Mouse (Mus musculus) splenic B cell, adult 2 months (primary cell): ENCODE measurements around the gene Cabp7.
A peak's percentile ranks its signal among the peaks of the same experiment; 100 is the strongest.

Experiments
- DNase-seq: peaks from one replicate; pipeline ENCODE4 v3.0.0-alpha.2; 2011; ENCODE audit warnings: low read depth, low spot score
- H3K27me3 ChIP-seq: 2 replicates; pipeline ENCODE4 v1.6.1; 2012; ENCODE audit warnings: mild to moderate bottlenecking, low read length, moderate library complexity, mixed read lengths; ENCODE audit not compliant: control insufficient read depth, poor library complexity, insufficient read depth, severe bottlenecking
- H3K36me3 ChIP-seq: 2 replicates; pipeline ENCODE4 v1.6.1; 2012; ENCODE audit warnings: mild to moderate bottlenecking, low read length, moderate library complexity, mixed read lengths; ENCODE audit not compliant: control insufficient read depth, poor library complexity, insufficient read depth, severe bottlenecking

Cabp7 gene

DNA sequence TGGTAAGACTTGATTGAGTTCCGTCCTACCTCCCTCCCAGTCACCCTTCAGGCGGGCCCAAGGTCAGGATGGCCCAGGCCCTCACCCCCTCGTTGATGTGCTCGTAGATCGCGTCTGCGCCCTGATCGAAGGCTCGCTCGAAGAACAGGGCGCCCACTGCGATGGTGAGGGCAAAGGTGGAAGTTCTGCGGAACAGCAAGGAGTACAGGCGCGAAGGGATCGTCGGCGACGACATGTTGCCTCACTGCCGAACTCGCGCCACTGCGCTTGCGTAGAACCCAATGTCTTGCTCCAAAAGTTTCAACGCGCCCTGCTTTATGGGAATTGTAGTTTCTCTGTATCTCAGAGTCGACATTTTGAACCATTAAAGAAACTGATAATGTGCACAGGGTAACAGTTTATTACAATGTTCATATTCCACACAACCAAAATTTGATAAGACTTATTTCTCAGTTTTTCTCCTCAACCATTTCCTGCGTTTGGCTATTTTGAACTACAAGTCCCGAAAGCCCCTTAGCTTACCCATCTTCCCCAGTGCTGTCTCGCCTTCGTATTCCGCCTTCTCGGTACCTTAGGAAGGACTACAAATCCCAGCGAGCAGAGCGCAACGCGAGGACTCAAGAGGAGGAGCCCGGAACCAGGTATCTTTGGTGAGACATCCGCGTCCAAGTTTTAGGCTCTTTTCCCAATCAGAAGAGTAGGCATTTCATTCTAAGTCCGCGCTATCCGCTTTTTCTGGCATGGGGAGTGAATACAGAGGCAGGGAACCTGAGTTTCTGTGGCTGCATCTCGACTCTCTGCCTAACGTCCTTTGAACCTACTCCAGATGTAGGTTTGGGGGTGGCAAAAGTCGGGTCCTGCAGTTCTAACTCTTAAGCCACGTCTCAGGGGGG lies 42.3 kb downstream of the Cabp7 start, which contains the start of the genes Uqcr10 and Zmat5:
Uqcr10 (minus strand) TSS at position 271 of the 893 bp plus-strand sequence.
Zmat5 (plus strand) TSS at position 607 of the 893 bp plus-strand sequence.
- DNase-seq = peak; percentile 97
- Histone ChIP-seq H3K36me3 (no peaks in the 10 kb centered on the region), H3K27me3 (no peaks in the 10 kb centered on the region)

DNA sequence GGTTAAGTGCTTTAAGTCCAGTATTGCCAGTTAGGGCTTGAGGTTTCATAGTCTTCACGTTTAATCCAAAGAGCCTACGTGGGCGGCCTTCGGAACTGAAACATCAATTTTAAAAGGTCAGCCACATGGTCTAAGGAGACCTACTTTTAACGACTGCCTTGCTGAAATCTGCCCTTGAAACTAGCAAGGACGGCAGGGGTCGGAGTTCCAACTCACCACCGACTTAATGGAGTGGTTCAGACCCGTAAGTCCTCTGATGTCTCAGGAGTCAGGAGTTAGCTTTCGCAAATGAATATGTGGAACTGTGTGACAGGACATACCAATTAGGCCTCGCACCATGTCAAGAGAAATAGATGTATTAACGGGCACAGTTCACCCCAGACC lies 42.9 kb downstream of the Cabp7 start:
- no peak for DNase-seq
- H3K27me3 ChIP-seq = no peaks in the 10 kb centered on the region
- no peaks in the 10 kb centered on the region for H3K36me3 ChIP-seq

DNA sequence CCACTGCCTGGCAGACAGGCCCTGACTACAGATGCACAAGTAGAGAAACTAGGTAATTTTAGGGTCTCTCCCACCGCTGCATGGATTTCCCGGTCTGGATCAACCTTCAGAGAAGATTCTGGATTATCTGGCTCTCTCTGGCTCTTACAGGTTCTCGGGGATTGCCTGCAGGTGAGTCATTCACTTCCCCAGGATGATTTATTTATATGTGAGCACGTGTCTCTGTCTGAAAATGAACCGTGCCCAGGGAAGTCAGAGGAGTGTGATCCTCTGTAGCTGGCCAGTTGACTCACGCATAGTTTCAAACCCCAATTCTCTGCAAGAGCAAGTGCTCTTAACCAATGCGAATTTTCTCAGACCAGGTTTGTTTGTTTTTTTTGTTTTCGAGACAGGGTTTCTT lies 45.9 kb downstream of the Cabp7 start:
- no peaks in the 10 kb centered on the region for H3K36me3 ChIP-seq
- DNase-seq = no peak
- no peaks in the 10 kb centered on the region for H3K27me3 ChIP-seq

DNA sequence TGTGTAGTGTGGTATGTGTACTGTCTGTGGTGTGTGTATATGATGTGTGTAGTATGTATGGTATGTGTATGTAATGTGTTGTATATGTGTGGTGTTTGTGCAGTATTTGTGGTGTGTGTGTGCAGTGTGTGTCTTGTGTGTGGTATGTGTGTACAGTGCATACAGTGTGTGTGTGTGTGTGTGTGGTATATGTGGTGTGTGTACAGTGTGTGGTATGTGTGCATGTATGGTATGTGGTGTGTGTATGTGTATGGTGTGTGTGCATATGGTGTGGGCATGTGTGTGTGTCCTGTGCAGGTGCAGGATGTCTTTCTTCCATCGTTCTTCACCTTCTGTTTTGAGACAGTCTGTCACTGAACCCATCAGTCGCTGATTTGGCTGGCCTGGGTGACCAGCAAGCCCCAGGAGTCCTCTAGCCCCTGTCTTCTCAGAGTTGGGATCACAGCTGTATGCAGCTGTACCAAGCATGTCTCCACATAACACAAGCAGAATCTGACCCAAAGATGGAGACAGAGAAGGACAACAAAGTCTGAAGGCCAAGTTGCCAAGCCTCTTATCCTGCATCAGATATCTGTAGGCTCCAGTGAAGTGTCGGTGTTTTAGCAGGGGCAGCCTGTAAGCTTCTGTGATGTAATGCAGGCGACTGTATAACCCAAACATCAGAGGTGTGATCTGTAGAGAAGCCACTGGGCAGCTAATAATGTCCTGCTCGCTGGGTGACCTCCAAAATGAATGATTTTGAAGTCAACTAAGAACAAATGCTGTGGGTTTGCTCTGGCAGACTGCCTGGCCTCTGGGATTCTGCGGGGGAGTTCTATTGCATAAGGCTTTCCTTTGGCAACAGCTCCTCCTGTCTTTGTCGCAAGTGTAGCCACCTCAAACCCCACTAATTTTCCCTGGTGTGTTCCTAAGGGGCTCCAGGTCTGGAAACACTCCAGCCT lies 49.3 kb downstream of the Cabp7 start:
- H3K27me3 ChIP-seq = no peaks in the 10 kb centered on the region
- DNase-seq = no peak
- H3K36me3 ChIP-seq = no peaks in the 10 kb centered on the region

DNA sequence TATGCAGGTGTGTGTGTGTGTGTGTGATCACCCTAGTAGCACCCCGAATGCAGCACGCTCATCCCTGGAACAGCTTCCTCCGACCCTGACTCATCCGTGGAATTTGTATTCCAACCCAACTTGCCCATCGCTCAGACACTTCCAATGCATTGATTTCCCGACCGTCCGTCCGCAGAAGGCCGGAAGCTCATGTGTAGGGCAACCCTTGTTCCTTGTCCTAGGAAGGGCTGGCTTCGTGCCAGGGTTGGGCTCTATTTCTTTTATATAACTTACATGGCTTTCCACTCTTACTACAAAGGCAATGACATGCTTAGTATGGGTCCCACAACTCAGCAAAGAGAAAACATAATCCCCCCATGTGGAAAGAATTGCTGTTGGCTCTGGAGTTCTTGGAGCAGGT lies 54.4 kb downstream of the Cabp7 start:
- no peak for DNase-seq
- no peaks in the 10 kb centered on the region for H3K27me3 ChIP-seq
- no peaks in the 10 kb centered on the region for H3K36me3 ChIP-seq

DNA sequence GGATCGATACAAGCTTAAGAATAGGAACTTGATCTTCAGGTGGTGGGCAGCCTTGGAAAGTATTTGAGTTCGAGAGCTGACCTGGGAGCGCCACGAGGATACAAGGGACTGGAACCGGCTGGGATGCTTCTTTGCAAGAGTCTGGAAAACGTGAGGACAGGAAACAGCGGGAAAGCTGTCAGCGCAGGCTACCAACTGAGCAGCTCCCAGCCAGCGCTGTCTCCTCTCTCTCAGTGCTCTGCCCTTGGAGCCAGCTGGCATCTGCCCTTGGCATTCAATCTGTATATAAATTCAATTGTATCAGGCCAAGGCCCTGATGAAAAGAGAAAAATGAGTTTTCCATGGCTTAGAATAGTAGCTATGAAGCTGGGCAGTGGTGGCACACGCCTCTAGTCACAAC lies 55.4 kb downstream of the Cabp7 start:
- DNase-seq = no peak
- Histone ChIP-seq H3K27me3 (no peaks in the 10 kb centered on the region), H3K36me3 (no peaks in the 10 kb centered on the region)

DNA sequence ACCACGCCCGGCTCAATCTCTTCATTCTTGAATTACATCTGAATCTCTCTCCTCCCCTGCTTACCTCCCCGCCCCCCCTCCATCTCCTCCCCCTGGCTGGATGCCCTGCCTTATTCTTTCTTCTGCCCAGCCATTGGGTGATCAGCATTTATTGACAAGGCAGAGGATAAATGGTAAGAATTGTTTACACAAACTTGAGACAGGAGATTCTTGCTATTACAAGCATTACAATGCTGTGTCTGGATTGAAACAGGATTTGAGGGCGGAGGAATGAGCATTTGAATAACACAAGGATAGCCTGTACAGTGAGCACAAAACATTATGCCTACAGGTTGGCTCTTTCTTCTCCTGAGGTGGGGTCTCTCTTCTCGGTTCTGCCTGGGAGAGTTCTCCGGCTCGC lies 56.2 kb downstream of the Cabp7 start:
- Histone ChIP-seq H3K36me3 (no peaks in the 10 kb centered on the region), H3K27me3 (no peaks in the 10 kb centered on the region)
- DNase-seq = no peak

DNA sequence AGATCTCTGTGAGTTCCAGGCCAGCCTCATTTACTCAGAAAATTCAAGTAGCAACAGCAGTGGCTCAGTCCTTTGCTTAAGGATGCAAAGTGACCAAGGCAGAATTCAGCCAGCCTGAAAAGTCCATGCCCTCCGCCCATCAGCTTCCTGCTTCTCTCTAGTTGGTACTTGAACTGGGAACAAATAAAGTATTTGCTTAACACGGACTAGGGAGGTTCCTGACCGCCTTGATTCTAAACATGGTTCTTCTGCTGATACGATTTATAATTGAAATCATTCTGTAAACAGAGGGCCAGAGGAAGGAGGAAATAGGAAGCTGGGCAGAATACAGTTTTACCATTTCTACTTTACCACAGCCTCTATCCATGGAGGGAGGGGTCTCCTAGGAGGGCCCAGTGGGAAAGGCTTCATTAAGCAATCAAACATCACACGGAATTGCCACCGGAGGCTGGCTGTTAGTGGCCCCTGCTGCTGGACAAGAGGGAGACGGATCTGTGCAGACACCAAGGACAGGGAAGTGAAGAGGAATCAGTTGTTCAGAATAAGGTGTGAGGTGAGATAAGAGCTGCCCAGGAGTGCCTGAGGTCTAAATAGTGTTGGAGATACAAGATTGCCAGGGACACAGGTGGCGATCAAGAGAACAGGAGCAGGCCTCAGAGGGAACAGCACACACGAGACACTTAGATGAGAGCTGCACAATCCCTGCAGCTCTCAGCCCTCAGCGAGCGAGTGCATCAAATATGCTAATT lies 57.8 kb downstream of the Cabp7 start:
- Histone ChIP-seq H3K27me3 (no peaks in the 10 kb centered on the region), H3K36me3 (no peaks in the 10 kb centered on the region)
- no peak for DNase-seq

DNA sequence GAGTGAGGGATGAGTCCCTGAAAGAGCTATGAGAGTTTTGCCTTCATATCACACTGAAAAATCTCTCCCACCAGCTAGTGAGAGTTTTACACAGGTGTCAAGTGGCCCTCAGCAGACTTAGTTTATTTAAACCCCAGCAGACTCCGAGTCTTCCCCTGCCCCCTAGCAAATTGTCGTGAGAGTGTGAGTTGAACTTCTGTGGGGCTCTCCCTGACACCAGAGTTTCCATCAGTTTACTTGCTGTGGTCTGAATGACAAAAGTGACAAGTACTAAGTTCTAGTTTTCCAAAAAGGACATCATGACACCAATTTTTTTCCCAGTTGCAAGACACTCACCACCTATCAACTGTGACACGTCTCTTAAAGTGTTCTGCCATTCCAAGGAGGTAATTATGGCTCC lies 58.7 kb downstream of the Cabp7 start:
- peaks cover 2% of the 10 kb centered on the region; the same call in 1 of the 2 replicates for H3K36me3 ChIP-seq
- H3K27me3 ChIP-seq = no peaks in the 10 kb centered on the region
- DNase-seq = no peak

DNA sequence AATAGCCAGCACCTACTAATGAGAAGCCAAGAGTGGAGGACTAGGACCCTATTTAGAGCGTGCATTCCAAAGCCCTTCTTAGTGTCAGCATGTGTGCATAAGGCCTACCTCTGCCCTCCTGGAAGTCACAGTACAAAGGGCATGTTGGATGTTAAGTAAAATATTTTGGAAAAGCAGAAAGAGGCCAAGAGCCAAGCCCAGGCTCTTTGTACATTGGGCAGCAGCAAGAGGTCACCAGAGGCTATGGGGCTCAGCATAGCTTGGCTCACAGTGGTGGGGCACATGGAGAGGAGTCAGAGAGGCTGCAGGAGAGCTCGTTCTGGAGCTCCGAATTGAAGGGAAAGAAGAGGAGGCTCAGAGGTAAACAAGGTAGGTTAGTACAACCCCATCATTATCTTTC lies 59.6 kb downstream of the Cabp7 start:
- DNase-seq = no peak

More for the DNA sequence above, 59.6 kb downstream of the Cabp7 start:
- Histone ChIP-seq H3K36me3 (peaks cover 4% of the 10 kb centered on the region; the same call in 1 of the 2 replicates), H3K27me3 (no peaks in the 10 kb centered on the region)
